Mouse (Mus musculus) ovary, postnatal 36 days (tissue): Measurements from ENCODE around the gene Lrrc4b.
A peak's percentile ranks its signal among the peaks of the same experiment; 100 is the strongest.

ENCODE experiments used
- DNase-seq: peaks from one replicate; pipeline ENCODE4 v3.0.0; 2022; ENCODE audit warnings: low spot score, mixed read lengths

Gene Lrrc4b

GRCm38 (mm10) chr7:44465111-44465510 lies 36.3 kb downstream of the Lrrc4b start, which contains the start of gene Aspdh:
Gene Aspdh (plus strand): TSS chr7:44465391.
- DNase-seq: no peak

GRCm38 (mm10) chr7:44466006-44466887 lies 37.4 kb downstream of the Lrrc4b start:
- DNase-seq: no peak

- no peak for DNase-seq
Observed at GRCm38 (mm10) chr7:44466888-44467311, 38.1 kb downstream of the Lrrc4b start.

- peak; percentile 89 for DNase-seq
Observed at GRCm38 (mm10) chr7:44467811-44468411, 39.1 kb downstream of the Lrrc4b start, which contains the start of gene Josd2. Gene Josd2 (plus strand): TSS chr7:44467980.

GRCm38 (mm10) chr7:44468644-44469285 lies 39.9 kb downstream of the Lrrc4b start:
- DNase-seq: no peak

GRCm38 (mm10) chr7:44469677-44470675 lies 41.2 kb downstream of the Lrrc4b start:
- DNase-seq: no peak

- no peak for DNase-seq
Observed at GRCm38 (mm10) chr7:44470696-44471612, 42.1 kb downstream of the Lrrc4b start.

- DNase-seq: no peak
Observed at GRCm38 (mm10) chr7:44471880-44472557, 43.2 kb downstream of the Lrrc4b start.

GRCm38 (mm10) chr7:44472558-44472885 lies 43.7 kb downstream of the Lrrc4b start:
- DNase-seq: no peak

GRCm38 (mm10) chr7:44472961-44473646 lies 44.3 kb downstream of the Lrrc4b start:
- DNase-seq: no peak

- DNase-seq: no peak
Observed at GRCm38 (mm10) chr7:44474419-44474818, 45.6 kb downstream of the Lrrc4b start.

- DNase-seq: no peak
Observed at GRCm38 (mm10) chr7:44475046-44475614, 46.3 kb downstream of the Lrrc4b start.

- no peak for DNase-seq
Observed at GRCm38 (mm10) chr7:44482836-44483435, 54.1 kb downstream of the Lrrc4b start.

GRCm38 (mm10) chr7:44484109-44484508 lies 55.3 kb downstream of the Lrrc4b start:
- DNase-seq: no peak

GRCm38 (mm10) chr7:44484841-44485571 lies 56.2 kb downstream of the Lrrc4b start:
- peak; percentile 66 for DNase-seq

- no peak for DNase-seq
Observed at GRCm38 (mm10) chr7:44485572-44486195, 56.9 kb downstream of the Lrrc4b start.

GRCm38 (mm10) chr7:44486927-44487575 lies 58.2 kb downstream of the Lrrc4b start:
- DNase-seq: peak; percentile 4
